8 mouse cellular contexts compared by ENCODE assay signal in genomic region chr2:30474776-30475175, GRCm38 (mm10). TPM values are rescaled to one million over a fixed set of nuclear protein-coding genes. Genes with fewer than 3 reads are reported as not detected.
DNase-seq lines count a peak whose midpoint lies in the region; ATAC-seq lines count a peak whose summit lies in the region.

No protein-coding gene starts in this region.

- H3K4me3 ChIP-seq in kidney, embryonic 15.5 days (replicated peaks) = peak overlapping the region; percentile 87
- peak overlapping the region; percentile 69 for H3K4me3 ChIP-seq in embryonic facial prominence, embryonic 15.5 days (replicated peaks)
- H3K4me3 ChIP-seq in limb, embryonic 10.5 days = peak overlapping the region; percentile 98
- peak overlapping the region; percentile 90 for H3K4me3 ChIP-seq in neural tube, embryonic 13.5 days

- H3K27me3 ChIP-seq in kidney, embryonic 15.5 days = no peaks in the 10 kb centered on the region
- no peaks in the 10 kb centered on the region for H3K27me3 ChIP-seq in embryonic facial prominence, embryonic 15.5 days
- peaks cover 11% of the 10 kb centered on the region; the same call in 1 of the 2 replicates for H3K27me3 ChIP-seq in limb, embryonic 10.5 days (ENCODE audit: low read depth, poor library complexity, severe bottlenecking)
- H3K27me3 ChIP-seq in neural tube, embryonic 13.5 days = peaks cover 16% of the 10 kb centered on the region

- no peaks in the 10 kb centered on the region for H3K9me3 ChIP-seq in kidney, embryonic 15.5 days (replicated peaks)
- H3K9me3 ChIP-seq in embryonic facial prominence, embryonic 15.5 days (replicated peaks) = no peaks in the 10 kb centered on the region
- no peaks in the 10 kb centered on the region for H3K9me3 ChIP-seq in limb, embryonic 10.5 days (replicated peaks)
- no peaks in the 10 kb centered on the region for H3K9me3 ChIP-seq in neural tube, embryonic 13.5 days

- DNase-seq in kidney, postnatal 10 days = no peak
- DNase-seq in limb, embryonic 10.5 days (ENCODE audit: low spot score) = no peak
- DNase-seq in left cerebral cortex, postnatal 25 days (ENCODE audit: low spot score in 2 of 2) = no peak
- DNase-seq in embryo, embryonic 11 days = no peak
- DNase-seq in spleen, postnatal 4 days (ENCODE audit: low spot score in 2 of 2) = no peak

- no peaks in the 10 kb centered on the region for H3K36me3 ChIP-seq in kidney, embryonic 15.5 days
- no peaks in the 10 kb centered on the region for H3K36me3 ChIP-seq in embryonic facial prominence, embryonic 15.5 days
- H3K36me3 ChIP-seq in limb, embryonic 10.5 days = no peaks in the 10 kb centered on the region
- H3K36me3 ChIP-seq in neural tube, embryonic 13.5 days = no peaks in the 10 kb centered on the region

- H3K4me2 ChIP-seq in kidney, embryonic 15.5 days = peak overlapping the region; percentile 97
- H3K4me2 ChIP-seq in embryonic facial prominence, embryonic 15.5 days (replicated peaks) = peak overlapping the region; percentile 97
- peak overlapping the region; percentile 97 for H3K4me2 ChIP-seq in neural tube, embryonic 13.5 days

- 37% methylated on average over 4 of the region's 4 CpGs for WGBS in kidney, embryonic 15.5 days
- WGBS in embryonic facial prominence, embryonic 15.5 days = 28% methylated on average over 4 of the region's 4 CpGs
- WGBS in limb, embryonic 10.5 days = 22% methylated on average over 4 of the region's 4 CpGs
- 26% methylated on average over 4 of the region's 4 CpGs for WGBS in neural tube, embryonic 13.5 days

- H3K27ac ChIP-seq in kidney, embryonic 15.5 days = peak overlapping the region; percentile 98
- H3K27ac ChIP-seq in embryonic facial prominence, embryonic 15.5 days (replicated peaks) = peak overlapping the region; percentile 98; the same call in 1 of the 2 replicates
- H3K27ac ChIP-seq in limb, embryonic 10.5 days = peak overlapping the region; percentile 100
- H3K27ac ChIP-seq in neural tube, embryonic 13.5 days (replicated peaks) = no peak overlapping the region

- no peak for ATAC-seq in kidney, embryonic 15.5 days (replicated peaks; ENCODE audit: low FRiP score)
- no peak for ATAC-seq in embryonic facial prominence, embryonic 15.5 days (ENCODE audit: insufficient number of reproducible peaks, low FRiP score, low TSS enrichment, low read depth)
- ATAC-seq in neural tube, embryonic 13.5 days (ENCODE audit: low read depth) = no peak

- H3K9ac ChIP-seq in kidney, embryonic 15.5 days = peak overlapping the region; percentile 55
- H3K9ac ChIP-seq in embryonic facial prominence, embryonic 15.5 days = peak overlapping the region; percentile 46; the same call in 1 of the 2 replicates
- H3K9ac ChIP-seq in neural tube, embryonic 13.5 days = no peak overlapping the region

- H3K4me1 ChIP-seq in kidney, embryonic 15.5 days = peaks cover 39% of the 10 kb centered on the region
- peaks cover 27% of the 10 kb centered on the region for H3K4me1 ChIP-seq in embryonic facial prominence, embryonic 15.5 days
- H3K4me1 ChIP-seq in limb, embryonic 10.5 days = peaks cover 41% of the 10 kb centered on the region
- H3K4me1 ChIP-seq in neural tube, embryonic 13.5 days (replicated peaks) = peaks cover 30% of the 10 kb centered on the region

- intact Hi-C loops in left cerebral cortex, postnatal 25 days (cut with DNase I) = loop anchor here (5.0 kb wide), 3 partner anchors 183 to 218 kb away; no protein-coding TSS in a partner anchor

RNA-seq across cellular contexts. Expression of gene Ier5l, which starts 0.8 kb away (rescaled TPM):
- polyA plus RNA-seq in kidney, embryonic 15.5 days (2015; fragmentation: Nextera tagmentation; extraction: Ambion mirVana) = 3.3 and 3.5 TPM in 2 replicates
- 2.2 and 3.0 TPM in 2 replicates for polyA plus RNA-seq in embryonic facial prominence, embryonic 15.5 days (2015; fragmentation: Nextera tagmentation; extraction: Ambion mirVana)
- polyA plus RNA-seq in limb, embryonic 10.5 days (2016; fragmentation: Nextera tagmentation; extraction: Ambion mirVana) = 2.2 and 2.9 TPM in 2 replicates
- 2.1 and 3.1 TPM in 2 replicates for polyA plus RNA-seq in neural tube, embryonic 13.5 days (2015; fragmentation: Nextera tagmentation; extraction: Ambion mirVana)
- total RNA-seq in left cerebral cortex, postnatal 25 days (2021) = 10 to 100 TPM; 16.0 to 18.4 TPM

RNA-seq across cellular contexts. Expression of gene Ptpa, which starts 58.9 kb away (rescaled TPM):
- 162 and 175 TPM in 2 replicates for polyA plus RNA-seq in kidney, embryonic 15.5 days (2015; fragmentation: Nextera tagmentation; extraction: Ambion mirVana)
- 146 and 154 TPM in 2 replicates for polyA plus RNA-seq in embryonic facial prominence, embryonic 15.5 days (2015; fragmentation: Nextera tagmentation; extraction: Ambion mirVana)
- 172 and 177 TPM in 2 replicates for polyA plus RNA-seq in limb, embryonic 10.5 days (2016; fragmentation: Nextera tagmentation; extraction: Ambion mirVana)
- 124 and 126 TPM in 2 replicates for polyA plus RNA-seq in neural tube, embryonic 13.5 days (2015; fragmentation: Nextera tagmentation; extraction: Ambion mirVana)
- 100 to 1,000 TPM; 172 to 174 TPM for total RNA-seq in left cerebral cortex, postnatal 25 days (2021)

RNA-seq across cellular contexts. Expression of gene Crat, which starts 59.2 kb away (rescaled TPM):
- 27.2 and 30.9 TPM in 2 replicates for polyA plus RNA-seq in kidney, embryonic 15.5 days (2015; fragmentation: Nextera tagmentation; extraction: Ambion mirVana)
- 29.4 and 32.1 TPM in 2 replicates for polyA plus RNA-seq in embryonic facial prominence, embryonic 15.5 days (2015; fragmentation: Nextera tagmentation; extraction: Ambion mirVana)
- 21.9 and 22.9 TPM in 2 replicates for polyA plus RNA-seq in limb, embryonic 10.5 days (2016; fragmentation: Nextera tagmentation; extraction: Ambion mirVana)
- 22.2 and 23.0 TPM in 2 replicates for polyA plus RNA-seq in neural tube, embryonic 13.5 days (2015; fragmentation: Nextera tagmentation; extraction: Ambion mirVana)
- total RNA-seq in left cerebral cortex, postnatal 25 days (2021) = 10 to 100 TPM; 48.4 to 50.7 TPM
